Mouse (Mus musculus) neural tube, embryonic 13.5 days (tissue): ENCODE results near the gene Gnl1. TPM values are rescaled to one million over a fixed set of nuclear protein-coding genes. Genes with fewer than 3 reads are reported as not detected.
A peak's percentile ranks its signal among the peaks of the same experiment; 100 is the strongest.
"Not testable (repeated sequence)": the region's sequence is repeated elsewhere in the genome, so short reads cannot be mapped to it uniquely, and the experiment has no call there.

Experiments used
- ATAC-seq: fragments of 200-750 bp; cut with Nextera tagmentation; 2 replicates; pipeline ENCODE4 v1.8.0; 2017; ENCODE audit warnings: low read depth, mild to moderate bottlenecking, moderate TSS enrichment, moderate library complexity
- H3K27ac ChIP-seq: fragments of 300-500 bp; sonication (generic); replicated peaks from 2 replicates; pipeline ENCODE4 v1.5.1; 2015; ENCODE audit warnings: moderate library complexity, mild to moderate bottlenecking, inconsistent platforms
- H3K27me3 ChIP-seq: fragments of 300-500 bp; sonication (generic); 2 replicates; pipeline ENCODE4 v1.6.1; 2015; ENCODE audit warnings: mild to moderate bottlenecking, inconsistent platforms
- H3K36me3 ChIP-seq: fragments of 300-500 bp; sonication (generic); 2 replicates; pipeline ENCODE4 v1.6.1; 2015; ENCODE audit warnings: mild to moderate bottlenecking, inconsistent platforms
- H3K4me1 ChIP-seq: fragments of 300-500 bp; sonication (generic); replicated peaks from 2 replicates; pipeline ENCODE4 v1.6.1; 2015; ENCODE audit warnings: inconsistent platforms
- H3K4me2 ChIP-seq: fragments of 300-500 bp; sonication (generic); 2 replicates; pipeline ENCODE4 v1.6.1; 2015; ENCODE audit warnings: inconsistent platforms, mild to moderate bottlenecking, moderate library complexity
- H3K4me3 ChIP-seq: fragments of 300-500 bp; sonication (generic); 2 replicates; pipeline ENCODE4 v1.5.1; 2015; ENCODE audit warnings: mild to moderate bottlenecking, inconsistent platforms
- H3K9ac ChIP-seq: fragments of 300-500 bp; sonication (generic); 2 replicates; pipeline ENCODE4 v1.6.1; 2015; ENCODE audit warnings: moderate library complexity, mild to moderate bottlenecking, inconsistent platforms
- H3K9me3 ChIP-seq: fragments of 300-500 bp; sonication (generic); 2 replicates; pipeline ENCODE4 v1.6.1; 2016; ENCODE audit warnings: inconsistent platforms
- WGBS: fragments of 180-500 bp; shearing (Covaris S2); methylation state at CpG from one replicate; pipeline ENCODE4 v1.1.7; 2015; 5-methylcytosine and 5-hydroxymethylcytosine counted together
- polyA plus RNA-seq: library from polyadenylated mRNA; unstranded; fragments of >200 nt; fragmentation: Nextera tagmentation; extraction: Ambion mirVana; gene quantifications from 2 replicates; pipeline ENCODE4 v1.2.1, GENCODE M21; 2015

Gnl1 gene
- polyA plus RNA-seq: 47.9 and 50.0 TPM in 2 replicates

DNA sequence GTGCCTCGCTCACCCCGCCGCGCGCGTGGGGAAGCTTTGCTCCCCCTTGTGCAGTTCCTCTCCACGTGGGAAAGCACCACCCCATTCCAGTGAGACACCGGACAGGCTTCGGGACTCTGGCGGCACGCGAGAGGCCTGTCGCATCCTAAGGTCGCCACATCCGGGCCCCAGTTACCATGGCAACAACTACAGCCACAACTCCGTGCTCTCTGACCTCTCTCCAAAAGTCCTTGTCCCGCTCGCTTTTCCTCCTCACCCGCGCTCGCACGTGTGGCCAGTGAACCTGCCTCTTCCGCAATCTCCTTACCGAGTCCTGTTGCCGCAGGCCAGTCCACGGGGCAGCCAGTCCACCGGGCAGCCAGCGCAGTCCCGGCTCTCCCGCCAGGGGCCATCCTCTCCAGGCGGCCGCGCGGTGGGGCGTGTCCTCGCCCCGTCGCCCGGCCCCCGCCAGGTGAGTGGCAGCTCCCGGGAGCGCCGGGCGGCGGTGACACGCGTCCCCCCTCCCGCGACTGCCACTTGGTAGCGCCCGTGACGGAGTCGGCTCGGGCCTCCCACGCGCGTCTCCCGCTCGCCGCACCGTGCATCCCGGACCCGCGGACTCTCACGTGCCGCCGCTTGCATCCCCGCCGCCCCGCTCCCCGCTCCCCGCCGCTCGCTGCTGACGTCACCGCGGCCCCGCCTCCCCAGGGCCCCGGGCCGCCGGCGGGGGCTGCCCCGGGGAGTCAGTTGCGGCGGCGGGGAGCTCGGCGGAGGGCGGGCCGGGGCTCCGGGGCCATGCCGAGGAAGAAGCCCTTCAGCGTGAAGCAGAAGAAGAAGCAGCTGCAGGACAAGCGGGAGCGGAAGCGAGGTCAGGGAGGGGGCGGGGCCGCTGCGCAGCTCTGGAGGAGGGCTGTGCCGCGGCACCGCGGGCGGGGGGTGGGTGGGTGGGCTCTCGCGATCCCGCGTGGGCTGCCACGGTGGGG is at the start of gene Gnl1, which contains the start of gene Prr3:
Gene Gnl1, plus strand, starts transcription at position 451 of the 962 bp plus-strand sequence.
Gene Prr3, minus strand, starts transcription at position 836 of the 962 bp plus-strand sequence.
- peak within 1 kb of the TSS; percentile 91 for H3K4me2 ChIP-seq
- under 1% methylated on average over 98 of the region's 109 CpGs for WGBS
- peaks cover 40% of the 10 kb centered on the region for H3K36me3 ChIP-seq
- ATAC-seq: peak; percentile 79
- no peaks in the 10 kb centered on the region for H3K27me3 ChIP-seq
- H3K4me3 ChIP-seq: peak within 1 kb of the TSS; percentile 77
- peak within 1 kb of the TSS; percentile 90 for H3K9ac ChIP-seq
- peak within 1 kb of the TSS; percentile 96 for H3K27ac ChIP-seq
- peaks cover 26% of the 10 kb centered on the region for H3K4me1 ChIP-seq
- H3K9me3 ChIP-seq: no peaks in the 10 kb centered on the region

DNA sequence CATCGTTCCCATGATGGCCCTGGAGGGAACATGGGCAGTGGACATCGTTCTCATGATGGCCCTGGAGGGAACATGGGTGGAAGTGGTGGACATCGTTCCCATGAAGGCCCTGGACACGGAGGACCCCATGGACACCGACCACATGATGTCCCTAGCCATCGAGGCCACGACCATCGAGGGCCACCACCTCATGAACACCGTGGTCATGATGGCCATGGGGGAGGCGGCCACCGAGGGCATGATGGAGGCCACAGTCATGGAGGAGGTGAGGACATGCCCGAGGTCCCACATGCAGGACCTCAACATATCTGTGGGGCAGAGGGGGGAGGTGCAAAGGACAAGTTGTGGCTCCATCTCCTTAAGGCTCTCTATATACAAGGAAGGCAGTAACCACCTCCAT is 49.0 kb upstream of the Gnl1 start:
- Histone ChIP-seq H3K4me3 (no peak overlapping the region), H3K4me2 (no peak overlapping the region), H3K27ac (no peak overlapping the region), H3K9me3 (no peaks in the 10 kb centered on the region), H3K9ac (no peak overlapping the region), H3K36me3 (peaks cover 59% of the 10 kb centered on the region), H3K27me3 (no peaks in the 10 kb centered on the region), H3K4me1 (no peaks in the 10 kb centered on the region)
- no peak for ATAC-seq
- WGBS: 96% methylated on average over 12 of the region's 12 CpGs

DNA sequence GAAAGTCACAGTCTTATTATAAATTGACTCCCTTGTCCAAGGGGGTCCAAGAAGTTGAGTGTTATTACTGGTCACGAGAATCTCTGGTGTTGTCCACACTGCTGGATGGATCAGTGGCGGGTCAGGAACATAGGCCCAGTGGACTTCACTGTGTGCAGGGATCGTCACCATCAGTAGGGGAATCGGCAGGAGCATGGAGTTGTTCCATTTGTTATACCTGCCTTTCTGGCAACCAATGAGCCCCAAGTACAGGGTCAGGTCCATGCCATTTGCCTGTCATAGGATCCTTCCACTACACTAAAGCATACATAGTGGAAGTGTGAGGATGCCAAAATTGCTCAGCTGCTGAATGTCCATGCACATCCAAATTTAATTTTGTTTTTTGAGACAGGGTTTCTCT is 47.0 kb upstream of the Gnl1 start:
- H3K27me3 ChIP-seq: no peaks in the 10 kb centered on the region
- H3K4me2 ChIP-seq: no peak overlapping the region
- H3K27ac ChIP-seq: no peak overlapping the region
- WGBS: 88% methylated on average over 4 of the region's 4 CpGs
- H3K4me3 ChIP-seq: no peak overlapping the region
- no peak overlapping the region for H3K9ac ChIP-seq
- no peak for ATAC-seq
- H3K4me1 ChIP-seq: no peaks in the 10 kb centered on the region
- H3K36me3 ChIP-seq: peaks cover 41% of the 10 kb centered on the region
- H3K9me3 ChIP-seq: no peaks in the 10 kb centered on the region

DNA sequence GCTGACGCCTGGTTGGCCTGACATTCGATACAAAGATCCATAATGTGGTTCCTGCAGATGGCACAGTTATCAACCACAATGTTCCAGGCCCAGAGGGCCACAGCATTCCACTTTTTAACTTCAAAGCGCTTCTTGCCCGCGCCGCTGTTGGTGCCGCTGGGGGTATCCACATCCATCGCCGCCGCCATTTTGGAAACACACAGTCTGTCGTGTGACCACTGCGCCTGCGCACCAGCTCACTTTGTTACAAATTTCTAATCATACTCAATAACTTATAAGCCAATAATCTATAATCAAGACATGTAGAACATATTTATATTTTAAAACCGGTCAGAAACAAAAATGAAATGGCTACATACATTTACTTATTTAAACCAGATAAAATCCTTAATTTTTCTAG is 43.9 kb upstream of the Gnl1 start:
- H3K27me3 ChIP-seq, ATAC-seq, H3K4me1 ChIP-seq, H3K4me2 ChIP-seq, H3K36me3 ChIP-seq, H3K27ac ChIP-seq, H3K4me3 ChIP-seq, H3K9me3 ChIP-seq, H3K9ac ChIP-seq: not testable (repeated sequence)
- WGBS: 90% methylated on average over 14 of the region's 14 CpGs

DNA sequence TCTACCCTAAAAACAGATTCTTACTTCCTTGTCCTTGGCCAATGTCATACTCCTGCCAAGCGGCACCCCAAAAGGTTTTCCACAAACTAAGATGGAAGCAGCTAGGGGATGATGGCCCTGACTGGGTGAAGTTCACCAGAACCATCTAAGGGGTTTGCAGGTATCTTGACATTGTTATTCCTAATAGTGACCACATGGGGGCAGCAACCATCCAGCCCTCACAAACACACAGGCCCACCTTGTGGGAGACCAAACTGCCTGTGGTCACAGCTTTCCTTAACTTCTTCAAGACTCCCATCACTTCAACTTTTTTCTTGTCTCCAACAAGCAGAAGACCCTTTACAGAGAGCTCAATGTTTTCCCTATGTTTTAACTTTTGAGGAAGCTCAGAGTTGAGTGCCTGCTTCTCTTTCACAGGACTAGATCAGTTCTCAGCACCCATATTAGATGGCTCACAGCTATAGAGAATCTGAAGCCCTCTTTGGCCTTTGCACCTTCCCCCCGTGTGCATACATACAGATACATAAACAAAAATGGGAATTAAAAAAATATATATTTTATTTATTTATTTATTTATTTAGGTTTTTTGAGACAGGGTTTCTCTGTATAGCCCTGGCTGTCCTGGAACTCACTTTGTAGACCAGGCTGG is 41.8 kb upstream of the Gnl1 start:
- no peak overlapping the region for H3K9ac ChIP-seq
- no peak overlapping the region for H3K4me2 ChIP-seq
- H3K36me3 ChIP-seq: no peaks in the 10 kb centered on the region
- WGBS: 48% methylated on average over 2 of the region's 2 CpGs
- no peaks in the 10 kb centered on the region for H3K4me1 ChIP-seq
- no peak overlapping the region for H3K27ac ChIP-seq
- no peaks in the 10 kb centered on the region for H3K9me3 ChIP-seq
- no peaks in the 10 kb centered on the region for H3K27me3 ChIP-seq
- peak; percentile 67; the same call in 1 of the 2 replicates for ATAC-seq
- no peak overlapping the region for H3K4me3 ChIP-seq

DNA sequence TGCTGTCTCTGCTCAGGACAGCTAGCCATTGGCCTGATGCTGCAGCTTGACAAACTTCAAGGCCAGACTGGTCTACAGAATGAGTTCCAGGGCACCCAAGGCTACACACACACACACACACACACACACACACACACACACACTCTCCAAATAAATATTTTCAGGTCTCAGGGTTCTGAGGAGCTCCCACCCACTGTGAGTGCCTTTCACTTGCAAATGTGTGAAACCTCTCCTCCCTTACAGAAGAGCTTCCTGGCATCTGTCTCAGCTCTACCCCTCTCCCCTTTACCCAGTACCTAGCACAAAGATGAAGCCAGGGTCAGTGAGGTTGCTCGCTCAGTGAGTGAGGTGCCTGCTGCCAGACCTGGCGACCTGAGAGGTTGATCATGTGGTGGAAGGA is 40.5 kb upstream of the Gnl1 start:
- H3K27me3 ChIP-seq: no peaks in the 10 kb centered on the region
- no peak for ATAC-seq
- no peak overlapping the region for H3K4me2 ChIP-seq
- no peaks in the 10 kb centered on the region for H3K4me1 ChIP-seq
- no peak overlapping the region for H3K9ac ChIP-seq
- H3K36me3 ChIP-seq: no peaks in the 10 kb centered on the region
- H3K4me3 ChIP-seq: no peak overlapping the region
- H3K27ac ChIP-seq: no peak overlapping the region
- no peaks in the 10 kb centered on the region for H3K9me3 ChIP-seq
- WGBS: 46% methylated on average over 2 of the region's 2 CpGs

DNA sequence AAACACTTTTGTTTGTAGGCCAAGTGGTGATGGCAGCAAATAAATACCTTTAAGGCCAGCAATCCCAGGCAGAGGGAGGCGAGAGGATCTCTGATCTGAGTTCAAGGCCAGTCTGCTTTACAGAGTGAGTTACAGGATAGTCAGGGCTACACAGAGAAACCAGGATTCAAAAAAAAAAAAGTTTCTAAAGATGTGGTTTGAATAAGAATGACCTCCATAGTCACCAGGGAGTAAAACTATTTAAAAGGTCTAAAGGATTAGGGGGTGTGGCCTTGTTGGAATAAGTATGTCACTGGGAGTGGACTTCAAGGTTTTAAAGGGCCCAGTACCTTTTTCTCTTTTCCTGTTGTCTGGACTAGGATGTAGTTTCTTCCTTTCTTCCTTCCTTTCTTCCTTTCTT is 39.7 kb upstream of the Gnl1 start:
- no peak overlapping the region for H3K4me3 ChIP-seq
- no peak for ATAC-seq
- H3K4me1 ChIP-seq: no peaks in the 10 kb centered on the region
- no peak overlapping the region for H3K27ac ChIP-seq
- no peak overlapping the region for H3K9ac ChIP-seq
- no peaks in the 10 kb centered on the region for H3K36me3 ChIP-seq
- 64% methylated on average over 1 of the region's 1 CpGs for WGBS
- no peaks in the 10 kb centered on the region for H3K9me3 ChIP-seq
- no peak overlapping the region for H3K4me2 ChIP-seq
- H3K27me3 ChIP-seq: no peaks in the 10 kb centered on the region

DNA sequence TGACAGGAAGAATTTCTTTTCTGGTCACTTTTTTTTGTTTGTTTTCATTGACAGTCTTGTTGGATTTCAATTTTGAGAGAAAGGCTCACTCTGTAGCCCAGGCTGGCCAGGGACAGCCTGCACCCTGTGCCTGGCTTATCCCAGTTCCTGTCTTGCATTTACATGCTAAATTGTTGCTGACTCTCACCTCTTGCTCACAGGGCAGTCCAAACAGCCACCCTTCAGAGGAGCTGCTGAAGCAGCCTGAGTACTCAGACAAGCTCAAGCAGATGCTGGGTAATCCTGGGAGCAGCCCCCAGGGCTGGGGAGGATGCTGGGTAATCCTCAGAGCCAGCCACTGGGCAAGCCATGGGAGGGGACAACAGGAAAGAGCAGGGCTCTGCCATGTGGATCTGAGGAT is 28.7 kb upstream of the Gnl1 start:
- H3K27ac ChIP-seq, H3K4me3 ChIP-seq, H3K4me1 ChIP-seq, ATAC-seq, H3K27me3 ChIP-seq, H3K4me2 ChIP-seq, H3K9ac ChIP-seq, H3K9me3 ChIP-seq: not testable (repeated sequence)
- H3K36me3 ChIP-seq: peaks cover 13% of the 10 kb centered on the region

DNA sequence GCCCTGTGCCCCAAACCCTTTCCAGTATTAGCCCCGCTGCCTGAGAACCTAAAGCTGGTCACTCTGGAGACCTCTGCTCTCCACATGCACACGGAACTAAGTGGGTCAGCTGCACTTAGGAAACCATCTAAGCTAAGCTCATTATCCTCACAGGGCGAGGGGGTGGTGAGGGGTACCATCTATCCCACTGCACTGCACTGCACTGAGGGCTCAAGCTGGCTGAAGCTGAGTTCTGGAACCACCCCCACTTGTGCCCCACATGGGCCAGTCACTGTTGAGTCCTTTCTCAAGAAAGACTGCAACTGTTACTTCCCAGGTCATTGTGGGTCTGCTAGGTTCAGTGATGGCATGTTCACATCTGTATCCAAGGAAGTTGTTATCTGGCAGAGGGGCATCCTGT is 27.1 kb upstream of the Gnl1 start:
- not testable (repeated sequence) for H3K9me3 ChIP-seq, H3K4me2 ChIP-seq, H3K4me1 ChIP-seq, H3K27me3 ChIP-seq, H3K4me3 ChIP-seq, H3K9ac ChIP-seq, H3K27ac ChIP-seq
- 76% methylated on average over 3 of the region's 3 CpGs for WGBS
- ATAC-seq: 0 out of 2 replicates have a peak, but pooled peaks have one; percentile 15
- peaks cover 29% of the 10 kb centered on the region for H3K36me3 ChIP-seq

DNA sequence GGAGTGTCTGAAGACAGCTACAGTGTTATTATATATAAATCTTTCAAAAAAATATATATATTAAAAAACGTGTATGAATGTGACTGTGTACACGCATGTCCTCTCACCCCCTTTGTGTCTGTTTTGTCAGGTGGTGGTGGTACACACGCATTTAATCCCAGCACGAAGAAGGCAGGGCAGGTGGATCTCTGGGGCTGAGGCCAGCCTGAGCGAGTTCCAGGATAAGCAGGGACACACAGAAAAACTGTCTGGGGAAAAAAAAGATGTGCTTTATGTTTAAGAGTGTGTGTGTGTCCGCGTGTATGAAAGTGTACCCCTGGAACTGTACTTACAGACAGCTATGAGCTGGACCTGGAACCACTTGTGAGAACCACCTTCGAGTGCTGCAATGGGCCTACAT is 25.0 kb upstream of the Gnl1 start:
- no peak overlapping the region for H3K9ac ChIP-seq
- peaks cover 50% of the 10 kb centered on the region for H3K36me3 ChIP-seq
- no peak overlapping the region for H3K4me2 ChIP-seq
- no peak for ATAC-seq
- H3K4me3 ChIP-seq: no peak overlapping the region
- 80% methylated on average over 8 of the region's 8 CpGs for WGBS
- no peak overlapping the region for H3K27ac ChIP-seq
- H3K9me3 ChIP-seq: no peaks in the 10 kb centered on the region
- H3K4me1 ChIP-seq: no peaks in the 10 kb centered on the region
- no peaks in the 10 kb centered on the region for H3K27me3 ChIP-seq

DNA sequence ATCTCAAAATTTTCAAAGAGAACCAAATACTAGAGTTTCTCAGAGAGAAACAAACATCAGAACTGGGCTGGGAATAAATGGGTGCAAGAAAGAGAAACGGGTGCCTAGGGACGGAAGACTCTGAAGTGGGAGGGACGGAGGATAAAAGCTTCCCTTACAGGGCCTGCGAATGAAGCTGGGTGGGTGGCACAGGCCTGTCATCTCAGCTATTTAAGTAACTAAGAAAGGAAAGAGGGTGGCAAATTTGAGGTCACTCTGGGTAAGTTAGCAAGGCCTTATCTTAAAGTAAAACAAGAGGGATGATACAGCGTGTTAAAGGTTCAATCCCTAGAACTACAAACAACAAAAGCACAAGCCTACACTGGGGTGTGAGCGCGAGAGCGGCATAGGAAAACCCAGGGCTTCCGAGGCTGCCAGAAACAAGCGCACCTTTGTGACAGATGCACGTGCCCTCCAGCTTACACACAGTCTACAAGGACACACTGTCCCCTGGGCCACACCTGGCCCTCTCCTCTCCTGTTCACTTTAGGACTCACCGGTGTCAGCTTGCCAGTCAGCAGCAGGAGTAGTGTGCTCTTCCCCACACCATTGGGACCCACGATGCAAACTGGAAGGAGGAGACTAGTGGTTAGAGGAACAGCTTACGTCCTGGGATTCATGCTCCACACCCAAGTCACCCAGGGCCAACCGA is 21.0 kb upstream of the Gnl1 start:
- Histone ChIP-seq H3K36me3 (peaks cover 90% of the 10 kb centered on the region), H3K27me3 (no peaks in the 10 kb centered on the region), H3K27ac (no peak overlapping the region), H3K9me3 (no peaks in the 10 kb centered on the region), H3K9ac (no peak overlapping the region), H3K4me1 (no peaks in the 10 kb centered on the region), H3K4me2 (no peak overlapping the region), H3K4me3 (no peak overlapping the region)
- WGBS: 94% methylated on average over 15 of the region's 15 CpGs
- no peak for ATAC-seq

DNA sequence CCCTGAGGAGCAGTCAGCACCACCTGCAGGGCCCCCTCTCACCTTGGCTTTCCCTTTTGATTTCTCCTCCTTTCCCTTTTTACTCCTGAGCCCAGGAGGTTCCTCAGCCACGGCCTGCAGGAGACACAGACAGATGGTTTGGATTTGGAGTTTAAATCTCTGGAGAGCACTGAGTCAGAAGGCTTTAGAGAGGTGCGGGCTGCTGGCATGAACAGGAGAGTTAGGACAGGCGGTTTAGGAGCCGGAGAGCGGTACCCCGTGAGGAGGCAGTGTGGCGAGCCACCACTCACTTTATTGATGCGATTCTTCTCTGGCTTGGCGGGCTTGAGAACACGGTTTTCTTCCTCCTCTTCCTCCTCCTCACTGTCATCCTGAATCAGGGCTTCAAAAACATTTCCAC is 16.4 kb upstream of the Gnl1 start:
- Histone ChIP-seq H3K9me3 (no peaks in the 10 kb centered on the region), H3K36me3 (peaks cover 84% of the 10 kb centered on the region)
- 89% methylated on average over 10 of the region's 10 CpGs for WGBS

More for the DNA sequence above, 16.4 kb upstream of the Gnl1 start:
- no peaks in the 10 kb centered on the region for H3K27me3 ChIP-seq
- H3K4me2 ChIP-seq: no peak overlapping the region
- no peak overlapping the region for H3K27ac ChIP-seq
- H3K4me3 ChIP-seq: no peak overlapping the region
- no peak for ATAC-seq
- no peak overlapping the region for H3K9ac ChIP-seq
- H3K4me1 ChIP-seq: peaks cover 14% of the 10 kb centered on the region
